Mouse (Mus musculus) hindbrain, embryonic 12.5 days (tissue): ENCODE data around the gene Svs2. TPM values are rescaled to one million over a fixed set of nuclear protein-coding genes. Genes with fewer than 3 reads are reported as not detected.

ENCODE experiments used
- ATAC-seq: fragments of 200-750 bp; cut with Nextera tagmentation; 2 replicates; pipeline ENCODE4 v1.8.0; 2017; ENCODE audit warnings: moderate TSS enrichment; ENCODE audit not compliant: low FRiP score
- H3K27ac ChIP-seq: fragments of 300-500 bp; sonication (generic); 2 replicates; pipeline ENCODE4 v1.5.1; 2016; ENCODE audit warnings: mild to moderate bottlenecking
- H3K27me3 ChIP-seq: fragments of 300-500 bp; sonication (generic); 2 replicates; pipeline ENCODE4 v1.6.1; 2016; ENCODE audit warnings: mild to moderate bottlenecking
- H3K36me3 ChIP-seq: fragments of 300-500 bp; sonication (generic); 2 replicates; pipeline ENCODE4 v1.6.1; 2016; ENCODE audit warnings: mild to moderate bottlenecking
- H3K4me1 ChIP-seq: fragments of 300-500 bp; sonication (generic); 2 replicates; pipeline ENCODE4 v1.6.1; 2016
- H3K4me2 ChIP-seq: fragments of 300-500 bp; sonication (generic); replicated peaks from 2 replicates; pipeline ENCODE4 v1.6.1; 2016; ENCODE audit warnings: mild to moderate bottlenecking
- H3K4me3 ChIP-seq: fragments of 300-500 bp; sonication (generic); 2 replicates; pipeline ENCODE4 v1.5.1; 2016; ENCODE audit warnings: mild to moderate bottlenecking
- H3K9ac ChIP-seq: fragments of 300-500 bp; sonication (generic); 2 replicates; pipeline ENCODE4 v1.6.1; 2016; ENCODE audit warnings: mild to moderate bottlenecking, moderate library complexity
- H3K9me3 ChIP-seq: fragments of 300-500 bp; sonication (generic); replicated peaks from 2 replicates; pipeline ENCODE4 v1.6.1; 2016; ENCODE audit warnings: mild to moderate bottlenecking
- WGBS: fragments of 180-500 bp; shearing (Covaris S2); methylation state at CpG from one replicate; pipeline ENCODE4 v1.1.7; 2016; 5-methylcytosine and 5-hydroxymethylcytosine counted together
- polyA plus RNA-seq: library from polyadenylated mRNA; unstranded; fragments of >200 nt; fragmentation: Nextera tagmentation; extraction: Ambion mirVana; gene quantifications from 2 replicates; pipeline ENCODE4 v1.2.1, GENCODE M21; 2016

Gene Svs2
- polyA plus RNA-seq, 1 experiment from 2014 or later = not detected

GRCm38 (mm10) chr2:164195971-164196699, 42.1 kb downstream of the Svs2 start:
- Histone ChIP-seq H3K27me3 (no peaks in the 10 kb centered on the region), H3K9ac (no peak overlapping the region), H3K4me1 (no peaks in the 10 kb centered on the region), H3K4me2 (no peak overlapping the region), H3K4me3 (no peak overlapping the region), H3K36me3 (no peaks in the 10 kb centered on the region), H3K27ac (no peak overlapping the region), H3K9me3 (no peaks in the 10 kb centered on the region)
- 85% methylated on average over 5 of the region's 5 CpGs for WGBS
- no peak for ATAC-seq

- H3K36me3 ChIP-seq = no peaks in the 10 kb centered on the region
- no peaks in the 10 kb centered on the region for H3K9me3 ChIP-seq
- H3K27ac ChIP-seq = no peak overlapping the region
- H3K4me3 ChIP-seq = no peak overlapping the region
- no peak for ATAC-seq
- H3K9ac ChIP-seq = no peak overlapping the region
- no peak overlapping the region for H3K4me2 ChIP-seq
- H3K4me1 ChIP-seq = no peaks in the 10 kb centered on the region
- WGBS = 88% methylated on average over 5 of the region's 5 CpGs
- H3K27me3 ChIP-seq = no peaks in the 10 kb centered on the region
These were observed 43.2 kb downstream of the Svs2 start for GRCm38 (mm10) chr2:164194959-164195630.

- Histone ChIP-seq H3K4me1 (no peaks in the 10 kb centered on the region), H3K4me3 (no peak overlapping the region), H3K27me3 (no peaks in the 10 kb centered on the region), H3K9ac (no peak overlapping the region), H3K4me2 (no peak overlapping the region), H3K36me3 (no peaks in the 10 kb centered on the region), H3K27ac (no peak overlapping the region), H3K9me3 (no peaks in the 10 kb centered on the region)
- no peak for ATAC-seq
These were observed 46.0 kb downstream of the Svs2 start for GRCm38 (mm10) chr2:164192279-164192678.

- no peak within 1 kb of the TSS for H3K27ac ChIP-seq
- ATAC-seq = no peak
- 86% methylated on average over 6 of the region's 6 CpGs for WGBS
These were observed 47.7 kb downstream of the Svs2 start, which contains the start of gene Wfdc12 for GRCm38 (mm10) chr2:164190576-164190975. Gene Wfdc12, minus strand, starts transcription at chr2:164190608.

GRCm38 (mm10) chr2:164188722-164189121, 49.5 kb downstream of the Svs2 start:
- WGBS = 29% methylated on average over 5 of the region's 5 CpGs
- Histone ChIP-seq H3K9ac (no peak overlapping the region), H3K4me2 (no peak overlapping the region), H3K27me3 (no peaks in the 10 kb centered on the region), H3K4me1 (0 out of 2 replicates have a peak, but pooled peaks cover 4% of the 10 kb centered on the region), H3K9me3 (no peaks in the 10 kb centered on the region), H3K4me3 (no peak overlapping the region), H3K36me3 (no peaks in the 10 kb centered on the region), H3K27ac (no peak overlapping the region)
- no peak for ATAC-seq

More at GRCm38 (mm10) chr2:164190576-164190975, 47.7 kb downstream of the Svs2 start, which contains the start of gene Wfdc12:
- no peaks in the 10 kb centered on the region for H3K36me3 ChIP-seq
- no peaks in the 10 kb centered on the region for H3K4me1 ChIP-seq
- H3K9ac ChIP-seq = no peak within 1 kb of the TSS
- H3K4me2 ChIP-seq = no peak within 1 kb of the TSS
- H3K4me3 ChIP-seq = no peak within 1 kb of the TSS
- no peaks in the 10 kb centered on the region for H3K9me3 ChIP-seq
- H3K27me3 ChIP-seq = no peaks in the 10 kb centered on the region

Other genes starting within 250 kb of the Svs2 start
- gene Ywhab, start 243.5 kb downstream of the Svs2 start, polyA plus RNA-seq = 355 and 373 TPM in 2 replicates
- 2.3 and 2.9 TPM in 2 replicates for gene Pabpc1l, start 213.0 kb downstream of the Svs2 start, polyA plus RNA-seq
- 32.0 and 34.5 TPM in 2 replicates for gene Stk4, start 168.1 kb downstream of the Svs2 start, polyA plus RNA-seq
- gene Tomm34, start 167.3 kb downstream of the Svs2 start, polyA plus RNA-seq = 47.0 and 47.8 TPM in 2 replicates
- 0.27 and 0.30 TPM in 2 replicates for gene Kcns1, start 67.4 kb downstream of the Svs2 start, polyA plus RNA-seq
- not detected in 2 replicates for gene Wfdc5, start 55.7 kb downstream of the Svs2 start, polyA plus RNA-seq
- gene Wfdc12, start 47.9 kb downstream of the Svs2 start, polyA plus RNA-seq = 0.31 TPM in 1 of 2 replicates, not detected in the other
- not detected in 2 replicates for gene Wfdc15a, start 38.3 kb downstream of the Svs2 start, polyA plus RNA-seq
- gene Wfdc15b, start 16.8 kb downstream of the Svs2 start, polyA plus RNA-seq = not detected in 2 replicates
- not detected in 2 replicates for gene Svs3b, start 18.2 kb upstream of the Svs2 start, polyA plus RNA-seq
- not detected in 2 replicates for gene Svs4, start 40.0 kb upstream of the Svs2 start, polyA plus RNA-seq
- gene Svs3a, start 50.8 kb upstream of the Svs2 start, polyA plus RNA-seq = not detected in 2 replicates
- gene Svs6, start 78.3 kb upstream of the Svs2 start, polyA plus RNA-seq = not detected in 2 replicates
- not detected in 2 replicates for gene Svs5, start 94.3 kb upstream of the Svs2 start, polyA plus RNA-seq
- 1.2 and 2.0 TPM in 2 replicates for gene Slpi, start 150.6 kb upstream of the Svs2 start, polyA plus RNA-seq
- gene Rbpjl, start 164.7 kb upstream of the Svs2 start, polyA plus RNA-seq = 0.33 and 0.37 TPM in 2 replicates
- gene Matn4, start 166.7 kb upstream of the Svs2 start, polyA plus RNA-seq = 31.5 and 39.5 TPM in 2 replicates
- 17.6 and 18.8 TPM in 2 replicates for gene Sdc4, start 205.4 kb upstream of the Svs2 start, polyA plus RNA-seq
- 65.1 and 71.5 TPM in 2 replicates for gene Sys1, start 218.5 kb upstream of the Svs2 start, polyA plus RNA-seq
- gene Gm20458, start 222.5 kb upstream of the Svs2 start, polyA plus RNA-seq = 1.2 and 5.7 TPM in 2 replicates
- not detected in 2 replicates for gene Trp53tg5, start 235.3 kb upstream of the Svs2 start, polyA plus RNA-seq
- 5.1 and 7.2 TPM in 2 replicates for gene Dbndd2, start 247.6 kb upstream of the Svs2 start, polyA plus RNA-seq